ENCODE assay signal across 11 mouse cellular contexts in genomic region chr3:146318987-146319386, GRCm38 (mm10).
DNase-seq lines count a peak whose midpoint lies in the region; ATAC-seq and TF ChIP-seq lines count a peak whose summit lies in the region.
"Had no signal": no experiment of that assay in that cellular context is flagged by ENCODE, and none has a peak within 500 bp of the region (broad histone marks: within the 10 kb centered on the region; RNA-seq: fewer than 3 reads in every experiment).

No protein-coding gene starts in this region.

- DNase-seq in embryo, embryonic 11 days: peak; percentile 31
- no peak for DNase-seq in embryo, embryonic 10.5 days (ENCODE audit: low spot score)
- DNase-seq in Muller cell, postnatal 12 days (ENCODE audit: inconsistent ontology term): peak; percentile 63
- DNase-seq in midbrain, embryonic 11.5 days (ENCODE audit: low spot score, missing footprints): no peak
- DNase-seq in thymus, adult 2 months: no peak
- no peak for DNase-seq in urinary bladder, adult 2 months (ENCODE audit: low spot score)
- DNase-seq in spleen, postnatal 4 days (ENCODE audit: low spot score in 2 of 2): no peak
- DNase-seq: heart, postnatal 14 days; kidney, postnatal 10 days had no signal

- no peak overlapping the region; the same call in 1 of the 2 replicates for H3K4me3 ChIP-seq in forebrain, embryonic 16.5 days (replicated peaks; ENCODE audit: low read length)
- no peak overlapping the region for H3K4me3 ChIP-seq in midbrain, embryonic 11.5 days (ENCODE audit: low read depth, low read length)
- no peak overlapping the region for H3K4me3 ChIP-seq in thymus, adult 2 months (ENCODE audit: control insufficient read depth, insufficient read depth, low read length)
- H3K4me3 ChIP-seq: liver, embryonic 15.5 days had no signal

- TF ChIP-seq CTCF in thymus, adult 2 months (IDR thresholded peaks at IDR 0.05; ENCODE audit: borderline replicate concordance, control insufficient read depth, extremely low read depth, insufficient read depth, low read length, poor library complexity): no peak

- peaks cover 18% of the 10 kb centered on the region for H3K4me1 ChIP-seq in forebrain, embryonic 16.5 days (replicated peaks; ENCODE audit: control insufficient read depth, insufficient read depth, low read length)
- peaks cover 12% of the 10 kb centered on the region for H3K4me1 ChIP-seq in midbrain, embryonic 11.5 days (ENCODE audit: control insufficient read depth, insufficient read depth, low read length)
- no peaks in the 10 kb centered on the region for H3K4me1 ChIP-seq in thymus, adult 2 months (replicated peaks; ENCODE audit: control insufficient read depth, insufficient read depth, low read length)
- H3K4me1 ChIP-seq: liver, embryonic 15.5 days had no signal

- WGBS in forebrain, embryonic 16.5 days: under 1% methylated on average over 13 of the region's 13 CpGs
- WGBS in midbrain, embryonic 11.5 days: 19% methylated on average over 13 of the region's 13 CpGs
- WGBS in thymus, adult 2 months: 74% methylated on average over 13 of the region's 13 CpGs

- H3K27me3 ChIP-seq in forebrain, embryonic 16.5 days (replicated peaks; ENCODE audit: control insufficient read depth, insufficient read depth, low read length): no peaks in the 10 kb centered on the region
- no peaks in the 10 kb centered on the region; the same call in 1 of the 2 replicates for H3K27me3 ChIP-seq in midbrain, embryonic 11.5 days (ENCODE audit: control insufficient read depth, insufficient read depth, low read length)
- no peaks in the 10 kb centered on the region for H3K27me3 ChIP-seq in thymus, adult 2 months (ENCODE audit: control insufficient read depth, insufficient read depth, low read length)

- no peaks in the 10 kb centered on the region for H3K9me3 ChIP-seq in forebrain, embryonic 16.5 days (ENCODE audit: control insufficient read depth, low read length)
- H3K9me3 ChIP-seq in midbrain, embryonic 11.5 days (ENCODE audit: control insufficient read depth, low read length): no peaks in the 10 kb centered on the region
- H3K9me3 ChIP-seq: liver, embryonic 15.5 days had no signal

- H3K9ac ChIP-seq in forebrain, embryonic 16.5 days (replicated peaks; ENCODE audit: low read depth, low read length): no peak overlapping the region
- H3K9ac ChIP-seq in midbrain, embryonic 11.5 days (ENCODE audit: low read length): peak overlapping the region; percentile 3; the same call in 1 of the 2 replicates
- H3K9ac ChIP-seq: liver, embryonic 15.5 days had no signal

- peak overlapping the region; percentile 13; the same call in 1 of the 2 replicates for H3K27ac ChIP-seq in forebrain, embryonic 16.5 days (ENCODE audit: low read length)
- H3K27ac ChIP-seq in midbrain, embryonic 11.5 days (ENCODE audit: low read depth, low read length): no peak overlapping the region; the same call in 1 of the 2 replicates
- no peak overlapping the region for H3K27ac ChIP-seq in thymus, adult 2 months (ENCODE audit: control insufficient read depth, insufficient read depth, low read length)
- H3K27ac ChIP-seq: liver, embryonic 15.5 days had no signal

- H3K4me2 ChIP-seq in forebrain, embryonic 16.5 days (ENCODE audit: low read length): peak overlapping the region; percentile 39
- H3K4me2 ChIP-seq in midbrain, embryonic 11.5 days: peak overlapping the region; percentile 13; the same call in 1 of the 2 replicates
- H3K4me2 ChIP-seq: liver, embryonic 15.5 days had no signal

- ATAC-seq in forebrain, embryonic 16.5 days: peak; percentile 87
- peak; percentile 67 for ATAC-seq in midbrain, embryonic 11.5 days (ENCODE audit: low FRiP score)

- no peaks in the 10 kb centered on the region for H3K36me3 ChIP-seq in forebrain, embryonic 16.5 days (ENCODE audit: control insufficient read depth, insufficient read depth)
- no peaks in the 10 kb centered on the region for H3K36me3 ChIP-seq in midbrain, embryonic 11.5 days (ENCODE audit: control insufficient read depth, insufficient read depth, low read length)
- no peaks in the 10 kb centered on the region for H3K36me3 ChIP-seq in thymus, adult 2 months (ENCODE audit: control insufficient read depth, insufficient read depth, low read length)
- H3K36me3 ChIP-seq: liver, embryonic 15.5 days had no signal

- TF ChIP-seq POLR2A in thymus, adult 2 months (IDR thresholded peaks at IDR 0.05; ENCODE audit: control insufficient read depth, extremely low read depth, insufficient read depth, low read length, poor library complexity): no peak

Comparison
In these comparisons a context has a peak if more than half of its experiments do, and no peak if none do; other contexts are left out.
1. DNase-seq: peak in embryo, embryonic 11 days (single experiment) and Muller cell, postnatal 12 days (single experiment); none in embryo, embryonic 10.5 days (single experiment), midbrain, embryonic 11.5 days (single experiment), thymus, adult 2 months (single experiment), urinary bladder, adult 2 months (single experiment) and spleen, postnatal 4 days (0 of 2).